Mouse (Mus musculus): ENCODE data around the gene Neurl1b. TPM values are rescaled to one million over a fixed set of nuclear protein-coding genes. Genes with fewer than 3 reads are reported as not detected.

Gene Neurl1b
- total and polyA plus RNA-seq, 2 experiments from 2014 or later = 2.1 to 60.4 TPM

DNA sequence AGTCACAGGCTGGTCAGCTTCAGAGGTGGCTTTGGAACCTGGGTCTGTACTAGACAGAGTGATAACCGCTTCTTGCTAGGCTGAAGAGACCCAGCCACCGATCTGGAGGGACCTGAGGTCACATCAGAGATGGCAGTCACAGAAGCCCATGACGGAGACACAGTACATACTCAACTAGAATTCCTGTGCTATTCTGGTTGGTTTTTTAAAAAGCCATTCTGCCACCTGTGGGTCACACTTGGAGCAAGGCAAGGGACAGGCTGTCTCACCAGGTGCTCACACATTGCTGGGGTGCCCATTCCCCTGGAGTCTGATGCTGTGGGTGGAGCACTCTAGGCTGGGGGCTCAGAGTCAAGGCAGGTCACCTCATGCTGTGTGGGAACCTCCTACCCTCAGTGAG lies 1.5 kb downstream of the Neurl1b start:
- ATAC-seq (no peak), DNase-seq (ENCODE audit: low spot score) (peak; percentile 14)
- WGBS = 56% methylated on average over 3 of the region's 3 CpGs
- no peak overlapping the region for H3K9ac ChIP-seq (replicated peaks; ENCODE audit: low read length)
- no peaks in the 10 kb centered on the region for H3K36me3 ChIP-seq (ENCODE audit: insufficient read depth, low read length)
- no peaks in the 10 kb centered on the region for H3K27me3 ChIP-seq (ENCODE audit: insufficient read depth, low read length)
- TF ChIP-seq CTCF (IDR thresholded peaks at IDR 0.05; ENCODE audit: low read depth) = no peak
- no peak overlapping the region for H3K27ac ChIP-seq
- no peaks in the 10 kb centered on the region for H3K9me3 ChIP-seq (ENCODE audit: low read length)
- peak overlapping the region; percentile 83 for H3K4me3 ChIP-seq (ENCODE audit: low read length)
- H3K4me1 ChIP-seq (ENCODE audit: insufficient read depth, low read length) = peaks cover 3% of the 10 kb centered on the region; the same call in 1 of the 2 replicates
- peak overlapping the region; percentile 97 for H3K4me2 ChIP-seq (ENCODE audit: low read depth, low read length)

DNA sequence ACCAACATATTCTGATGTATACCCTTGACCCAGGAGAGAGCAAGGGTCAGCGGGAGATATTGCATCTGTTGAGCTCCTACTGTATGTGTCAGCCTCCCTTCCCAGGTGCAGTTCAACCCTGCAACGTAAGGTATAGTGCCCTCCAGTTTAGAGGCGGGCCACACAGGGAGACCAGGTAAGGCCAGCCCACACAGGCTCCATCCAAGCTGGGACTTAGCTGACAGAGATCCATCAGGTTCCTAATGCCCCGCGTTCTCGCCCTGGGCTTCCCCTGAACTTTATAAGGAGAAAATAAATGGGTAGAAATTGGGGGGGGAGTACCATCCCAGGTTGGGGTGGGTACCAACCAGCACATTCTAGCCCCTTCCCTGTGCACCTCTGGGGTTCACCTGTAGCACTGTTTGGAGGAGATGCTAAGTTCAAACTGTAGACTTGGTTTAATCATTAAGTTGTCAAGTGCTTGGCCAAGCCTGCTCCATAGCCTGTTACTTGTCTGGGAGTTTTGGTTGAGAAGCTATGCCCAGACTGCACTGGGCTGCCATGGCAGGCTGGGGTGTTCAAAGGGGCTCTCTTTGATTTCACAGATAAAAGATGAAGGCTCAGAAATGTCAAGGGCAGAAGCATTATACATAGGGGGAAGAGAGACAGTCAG lies 3.3 kb downstream of the Neurl1b start:
- no peak for DNase-seq (ENCODE audit: low spot score)
- no peaks in the 10 kb centered on the region for H3K9me3 ChIP-seq (ENCODE audit: low read length)
- WGBS = 87% methylated on average over 6 of the region's 6 CpGs
- H3K4me3 ChIP-seq (ENCODE audit: low read length) = no peak overlapping the region
- no peak for ATAC-seq
- no peak overlapping the region for H3K27ac ChIP-seq
- H3K27me3 ChIP-seq (ENCODE audit: insufficient read depth, low read length) = no peaks in the 10 kb centered on the region
- TF ChIP-seq CTCF (IDR thresholded peaks at IDR 0.05; ENCODE audit: low read depth) = no peak
- H3K9ac ChIP-seq (replicated peaks; ENCODE audit: low read length) = no peak overlapping the region
- no peak overlapping the region for H3K4me2 ChIP-seq (ENCODE audit: low read depth, low read length)
- peaks cover 3% of the 10 kb centered on the region; the same call in 1 of the 2 replicates for H3K4me1 ChIP-seq (ENCODE audit: insufficient read depth, low read length)
- H3K36me3 ChIP-seq (ENCODE audit: insufficient read depth, low read length) = no peaks in the 10 kb centered on the region

GRCm38 (mm10) chr17:26420491-26421247 lies 6.0 kb downstream of the Neurl1b start:
- no peak overlapping the region for H3K27ac ChIP-seq
- ATAC-seq (no peak), DNase-seq (ENCODE audit: low spot score) (no peak)
- no peak overlapping the region for H3K4me3 ChIP-seq (ENCODE audit: low read length)
- H3K9me3 ChIP-seq (ENCODE audit: low read length) = no peaks in the 10 kb centered on the region
- no peak overlapping the region for H3K9ac ChIP-seq (replicated peaks; ENCODE audit: low read length)
- no peak overlapping the region for H3K4me2 ChIP-seq (ENCODE audit: low read depth, low read length)
- no peaks in the 10 kb centered on the region for H3K27me3 ChIP-seq (ENCODE audit: insufficient read depth, low read length)
- no peak for TF ChIP-seq CTCF (IDR thresholded peaks at IDR 0.05; ENCODE audit: low read depth)
- H3K36me3 ChIP-seq (ENCODE audit: insufficient read depth, low read length) = no peaks in the 10 kb centered on the region
- WGBS = 80% methylated on average over 7 of the region's 7 CpGs
- H3K4me1 ChIP-seq (ENCODE audit: insufficient read depth, low read length) = peaks cover 10% of the 10 kb centered on the region

DNA sequence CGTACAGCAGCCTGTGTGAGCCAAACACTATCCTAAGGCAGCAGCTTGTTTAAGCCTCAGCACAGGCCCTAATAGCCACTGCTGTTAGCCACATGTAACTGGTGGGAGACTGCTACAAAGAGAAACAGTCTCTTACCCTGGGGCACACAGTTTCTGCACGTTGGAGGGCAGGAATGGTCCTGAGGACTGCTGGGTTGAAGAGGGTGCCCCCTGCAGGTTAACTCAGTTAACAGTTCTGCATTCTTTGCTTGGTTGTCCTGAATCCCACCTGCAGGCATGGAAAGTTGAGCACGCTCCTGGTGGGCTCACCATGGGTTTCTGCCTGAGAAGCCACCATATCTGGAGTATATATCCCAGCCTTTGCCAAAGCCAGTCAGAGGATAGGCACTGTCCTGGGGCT lies 6.9 kb downstream of the Neurl1b start:
- no peaks in the 10 kb centered on the region for H3K9me3 ChIP-seq (ENCODE audit: low read length)
- no peak overlapping the region for H3K27ac ChIP-seq
- no peak for ATAC-seq
- no peaks in the 10 kb centered on the region for H3K36me3 ChIP-seq (ENCODE audit: insufficient read depth, low read length)
- H3K27me3 ChIP-seq (ENCODE audit: insufficient read depth, low read length) = no peaks in the 10 kb centered on the region
- H3K4me2 ChIP-seq (ENCODE audit: low read depth, low read length) = no peak overlapping the region
- no peak overlapping the region for H3K4me3 ChIP-seq (ENCODE audit: low read length)
- 52% methylated on average over 3 of the region's 3 CpGs for WGBS
- peaks cover 10% of the 10 kb centered on the region for H3K4me1 ChIP-seq (ENCODE audit: insufficient read depth, low read length)
- no peak overlapping the region for H3K9ac ChIP-seq (replicated peaks; ENCODE audit: low read length)
- peak; percentile 69 for TF ChIP-seq CTCF (IDR thresholded peaks at IDR 0.05; ENCODE audit: low read depth)
- peak; percentile 48 for DNase-seq (ENCODE audit: low spot score)

DNA sequence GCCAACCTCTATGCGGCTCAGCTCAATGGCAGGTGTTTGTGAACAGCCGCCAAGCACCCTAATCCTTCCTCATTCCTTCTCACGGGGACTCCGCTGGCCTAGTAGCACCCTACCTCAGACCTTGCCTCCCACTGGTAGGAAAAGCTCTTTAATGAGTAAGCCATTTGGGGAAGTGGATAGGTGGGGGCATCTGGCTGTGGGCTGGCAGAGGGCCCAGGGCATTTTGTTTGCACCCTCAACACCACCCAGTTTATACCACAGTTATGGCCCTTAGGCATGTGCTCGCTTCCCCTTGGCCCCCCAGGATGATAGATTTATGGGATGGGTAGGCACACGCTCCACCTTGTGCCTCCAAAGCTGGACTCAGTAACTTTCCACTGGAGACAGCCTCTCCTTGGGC lies 7.8 kb downstream of the Neurl1b start:
- H3K9ac ChIP-seq (replicated peaks; ENCODE audit: low read length) = no peak overlapping the region
- TF ChIP-seq CTCF (IDR thresholded peaks at IDR 0.05; ENCODE audit: low read depth) = no peak
- H3K4me1 ChIP-seq (ENCODE audit: insufficient read depth, low read length) = peaks cover 10% of the 10 kb centered on the region
- DNase-seq (ENCODE audit: low spot score) (no peak), ATAC-seq (no peak)
- WGBS = 90% methylated on average over 6 of the region's 6 CpGs
- no peaks in the 10 kb centered on the region for H3K9me3 ChIP-seq (ENCODE audit: low read length)
- H3K4me2 ChIP-seq (ENCODE audit: low read depth, low read length) = no peak overlapping the region
- H3K36me3 ChIP-seq (ENCODE audit: insufficient read depth, low read length) = no peaks in the 10 kb centered on the region
- H3K4me3 ChIP-seq (ENCODE audit: low read length) = no peak overlapping the region
- H3K27ac ChIP-seq = no peak overlapping the region
- H3K27me3 ChIP-seq (ENCODE audit: insufficient read depth, low read length) = no peaks in the 10 kb centered on the region

DNA sequence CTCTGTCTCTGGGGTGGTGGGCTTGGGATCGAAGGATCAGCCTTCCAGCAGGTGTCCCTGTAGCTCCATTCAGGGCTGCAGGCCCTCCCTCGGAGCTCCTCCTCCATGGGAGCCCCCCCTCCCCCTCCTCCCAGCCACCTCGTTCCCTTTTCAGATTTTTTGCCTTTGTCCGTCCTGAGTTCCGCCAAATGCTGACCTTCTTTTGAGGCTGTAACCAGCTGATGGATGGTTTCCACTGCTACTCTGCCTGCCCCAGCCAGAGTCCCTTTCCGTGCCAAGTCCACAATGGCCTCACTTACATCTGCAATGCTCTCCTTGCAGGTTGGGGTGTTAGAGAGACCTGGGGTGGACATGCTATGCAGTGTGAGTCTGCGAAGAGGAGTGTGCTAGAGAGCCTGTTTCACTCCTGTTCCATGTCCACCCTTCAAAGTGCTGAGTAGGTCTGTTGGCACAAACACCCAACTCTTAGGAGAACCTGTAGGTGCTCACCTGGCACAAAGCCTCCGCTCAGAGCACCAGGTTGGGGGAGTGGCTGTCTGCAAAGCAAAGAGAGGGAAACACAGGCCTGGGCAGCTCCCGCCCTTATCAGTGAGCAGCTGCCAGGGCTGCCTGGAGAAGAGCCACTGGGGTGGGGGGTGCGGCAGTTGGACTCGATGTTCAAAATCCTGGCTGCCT lies 9.5 kb downstream of the Neurl1b start:
- 18% methylated on average over 11 of the region's 11 CpGs for WGBS
- no peak overlapping the region for H3K4me3 ChIP-seq (ENCODE audit: low read length)
- H3K36me3 ChIP-seq (ENCODE audit: insufficient read depth, low read length) = no peaks in the 10 kb centered on the region
- no peaks in the 10 kb centered on the region for H3K27me3 ChIP-seq (ENCODE audit: insufficient read depth, low read length)
- H3K4me1 ChIP-seq (ENCODE audit: insufficient read depth, low read length) = peaks cover 12% of the 10 kb centered on the region
- no peaks in the 10 kb centered on the region for H3K9me3 ChIP-seq (ENCODE audit: low read length)
- peak; percentile 66 for ATAC-seq
- no peak for TF ChIP-seq CTCF (IDR thresholded peaks at IDR 0.05; ENCODE audit: low read depth)
- H3K4me2 ChIP-seq (ENCODE audit: low read depth, low read length) = no peak overlapping the region
- peak; percentile 68 for DNase-seq (ENCODE audit: low spot score)
- H3K9ac ChIP-seq (replicated peaks; ENCODE audit: low read length) = no peak overlapping the region; the same call in 1 of the 2 replicates
- H3K27ac ChIP-seq = peak overlapping the region; percentile 63; the same call in 1 of the 2 replicates
